Mouse (Mus musculus) midbrain, embryonic 11.5 days (tissue): ENCODE measurements at regions not wholly inside any gene's neighbourhood (a gene's known extent, or its start where the extent isn't known, plus 50 kb on each side); places are given as distances from the start of the nearest gene placed in this dataset.

Experiments used
- ATAC-seq: fragments of 200-750 bp; cut with Nextera tagmentation; 2 replicates; pipeline ENCODE4 v1.8.0; 2017; ENCODE audit warnings: moderate TSS enrichment, moderate library complexity; ENCODE audit not compliant: low FRiP score
- DNase-seq: peaks from one replicate; pipeline ENCODE4 v3.0.0; 2015; ENCODE audit warnings: low spot score; ENCODE audit errors: missing footprints
- H3K27ac ChIP-seq: fragments of 300-500 bp; sonication (generic); 2 replicates; pipeline ENCODE4 v1.5.1; 2014; ENCODE audit warnings: low read depth, low read length
- H3K27me3 ChIP-seq: fragments of 300-500 bp; sonication (generic); 2 replicates; pipeline ENCODE4 v1.6.1; 2014; ENCODE audit warnings: mild to moderate bottlenecking, low read length, moderate library complexity, mixed read lengths; ENCODE audit not compliant: control insufficient read depth, insufficient read depth
- H3K36me3 ChIP-seq: fragments of 300-500 bp; sonication (generic); 2 replicates; pipeline ENCODE4 v1.6.1; 2014; ENCODE audit warnings: mild to moderate bottlenecking, low read length, moderate library complexity, mixed read lengths; ENCODE audit not compliant: control insufficient read depth, insufficient read depth
- H3K4me1 ChIP-seq: fragments of 300-500 bp; sonication (generic); 2 replicates; pipeline ENCODE4 v1.6.1; 2014; ENCODE audit warnings: low read length; ENCODE audit not compliant: control insufficient read depth, insufficient read depth
- H3K4me2 ChIP-seq: fragments of 300-500 bp; sonication (generic); 2 replicates; pipeline ENCODE4 v1.6.1; 2014; ENCODE audit warnings: mild to moderate bottlenecking, moderate library complexity
- H3K4me3 ChIP-seq: fragments of 300-500 bp; sonication (generic); 2 replicates; pipeline ENCODE4 v1.5.1; 2014; ENCODE audit warnings: low read depth, low read length
- H3K9ac ChIP-seq: fragments of 300-500 bp; sonication (generic); 2 replicates; pipeline ENCODE4 v1.6.1; 2014; ENCODE audit warnings: low read length
- H3K9me3 ChIP-seq: fragments of 300-500 bp; sonication (generic); 2 replicates; pipeline ENCODE4 v1.6.1; 2016; ENCODE audit warnings: low read length; ENCODE audit not compliant: control insufficient read depth
- WGBS: fragments of 180-500 bp; shearing (Covaris S2); extraction: QIAGEN DNeasy Blood & Tissue Kit; methylation state at CpG from one replicate; pipeline ENCODE4 v1.1.7; 2014; 5-methylcytosine and 5-hydroxymethylcytosine counted together

GRCm38 (mm10) chr11:31755858-31756257 is 84.2 kb upstream of the Bod1 start:
- no peaks in the 10 kb centered on the region for H3K36me3 ChIP-seq
- DNase-seq (no peak), ATAC-seq (no peak)
- no peak overlapping the region for H3K27ac ChIP-seq
- H3K4me1 ChIP-seq: peaks cover 11% of the 10 kb centered on the region
- H3K4me3 ChIP-seq: no peak overlapping the region
- no peak overlapping the region for H3K4me2 ChIP-seq
- no peaks in the 10 kb centered on the region for H3K9me3 ChIP-seq
- WGBS: 47% methylated on average over 3 of the region's 3 CpGs
- no peaks in the 10 kb centered on the region for H3K27me3 ChIP-seq
- H3K9ac ChIP-seq: no peak overlapping the region

GRCm38 (mm10) chr11:31756355-31757145 is 84.9 kb upstream of the Bod1 start:
- Histone ChIP-seq H3K27ac (no peak overlapping the region), H3K4me1 (peaks cover 11% of the 10 kb centered on the region), H3K27me3 (no peaks in the 10 kb centered on the region), H3K9me3 (no peaks in the 10 kb centered on the region), H3K36me3 (no peaks in the 10 kb centered on the region), H3K4me3 (no peak overlapping the region), H3K4me2 (no peak overlapping the region), H3K9ac (no peak overlapping the region)
- no peak for DNase-seq
- WGBS: 86% methylated on average over 10 of the region's 10 CpGs
- no peak for ATAC-seq

DNA sequence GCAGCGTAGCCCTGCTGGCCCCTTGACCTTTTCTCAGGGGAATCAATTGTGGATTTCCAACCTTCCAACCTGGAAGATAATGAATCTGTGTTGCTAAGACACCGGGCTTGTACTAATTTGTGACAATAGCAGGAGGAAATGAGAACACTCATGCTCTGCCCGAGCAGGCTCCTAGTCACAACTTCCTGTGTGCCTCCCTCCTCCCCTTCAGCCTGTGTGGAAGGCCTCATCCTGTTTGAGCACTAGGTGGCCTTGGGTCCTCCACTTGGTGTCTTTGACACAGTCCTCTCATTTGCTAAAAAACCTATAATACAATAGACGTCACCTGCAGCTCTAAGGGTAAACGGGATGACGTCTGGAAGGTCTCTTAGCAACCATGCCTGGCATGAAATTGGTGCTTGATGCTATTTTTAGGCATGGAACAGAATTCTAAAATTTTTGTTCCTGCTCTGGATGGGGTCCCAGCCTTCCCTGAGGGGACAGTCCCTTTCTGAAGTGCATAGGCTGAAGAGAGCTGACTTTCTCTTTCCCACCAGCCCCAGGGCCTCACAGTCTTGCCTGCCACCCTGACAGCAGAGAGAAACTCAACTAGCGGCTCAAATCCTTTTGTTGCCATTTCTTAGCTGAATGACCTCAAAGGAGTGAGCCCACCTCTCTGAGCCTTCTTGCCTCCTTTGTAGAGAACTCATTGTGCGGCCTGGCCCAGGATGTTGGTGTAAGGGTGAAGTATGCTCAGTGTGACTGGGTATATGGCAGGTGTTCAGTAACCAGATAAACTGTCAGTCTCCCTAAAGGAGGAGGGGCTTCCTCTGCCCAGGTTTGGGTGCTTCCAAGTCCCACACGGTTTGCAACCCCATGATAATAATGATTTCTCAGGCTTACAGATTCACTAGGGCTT is 88.4 kb upstream of the Bod1 start:
- peaks cover 9% of the 10 kb centered on the region for H3K4me1 ChIP-seq
- WGBS: 40% methylated on average over 9 of the region's 9 CpGs
- H3K27ac ChIP-seq: no peak overlapping the region
- no peak overlapping the region for H3K4me2 ChIP-seq
- H3K27me3 ChIP-seq: no peaks in the 10 kb centered on the region
- H3K36me3 ChIP-seq: no peaks in the 10 kb centered on the region
- peak; percentile 51; the same call in 1 of the 2 replicates for ATAC-seq
- no peak for DNase-seq
- no peak overlapping the region for H3K9ac ChIP-seq
- H3K4me3 ChIP-seq: no peak overlapping the region
- H3K9me3 ChIP-seq: no peaks in the 10 kb centered on the region

DNA sequence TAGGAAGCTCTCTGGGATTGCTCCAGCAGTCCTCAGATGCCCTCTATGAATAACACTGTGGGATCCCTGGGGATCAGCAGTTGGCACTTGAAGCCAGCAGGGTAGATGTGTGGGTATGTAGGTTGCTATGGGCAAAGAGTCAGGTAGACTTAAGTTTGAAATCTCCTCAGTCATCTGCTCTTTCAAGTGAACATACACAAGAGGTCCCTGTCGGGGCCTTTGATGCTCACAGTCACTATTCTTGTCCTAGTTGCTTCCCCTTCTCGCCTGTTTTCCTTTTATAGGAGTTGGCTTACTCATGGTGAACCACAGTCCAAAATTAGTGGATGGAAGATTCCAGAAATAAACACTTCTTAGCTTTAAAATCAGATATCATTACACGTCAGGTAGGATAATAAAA is 92.2 kb upstream of the Bod1 start:
- Histone ChIP-seq H3K4me2 (no peak overlapping the region), H3K27me3 (no peaks in the 10 kb centered on the region), H3K4me3 (no peak overlapping the region), H3K4me1 (peaks cover 12% of the 10 kb centered on the region), H3K36me3 (no peaks in the 10 kb centered on the region), H3K27ac (no peak overlapping the region), H3K9ac (no peak overlapping the region), H3K9me3 (no peaks in the 10 kb centered on the region)
- ATAC-seq: no peak
- DNase-seq: no peak
- 80% methylated on average over 3 of the region's 3 CpGs for WGBS

- Histone ChIP-seq H3K4me2 (no peak overlapping the region), H3K4me1 (peaks cover 11% of the 10 kb centered on the region), H3K36me3 (no peaks in the 10 kb centered on the region), H3K9ac (no peak overlapping the region), H3K9me3 (no peaks in the 10 kb centered on the region), H3K27ac (no peak overlapping the region), H3K27me3 (no peaks in the 10 kb centered on the region), H3K4me3 (no peak overlapping the region)
- ATAC-seq: no peak
- DNase-seq: no peak
- WGBS: 93% methylated on average over 5 of the region's 5 CpGs
These were observed 94.6 kb upstream of the Bod1 start for GRCm38 (mm10) chr11:31766296-31766695.

DNA sequence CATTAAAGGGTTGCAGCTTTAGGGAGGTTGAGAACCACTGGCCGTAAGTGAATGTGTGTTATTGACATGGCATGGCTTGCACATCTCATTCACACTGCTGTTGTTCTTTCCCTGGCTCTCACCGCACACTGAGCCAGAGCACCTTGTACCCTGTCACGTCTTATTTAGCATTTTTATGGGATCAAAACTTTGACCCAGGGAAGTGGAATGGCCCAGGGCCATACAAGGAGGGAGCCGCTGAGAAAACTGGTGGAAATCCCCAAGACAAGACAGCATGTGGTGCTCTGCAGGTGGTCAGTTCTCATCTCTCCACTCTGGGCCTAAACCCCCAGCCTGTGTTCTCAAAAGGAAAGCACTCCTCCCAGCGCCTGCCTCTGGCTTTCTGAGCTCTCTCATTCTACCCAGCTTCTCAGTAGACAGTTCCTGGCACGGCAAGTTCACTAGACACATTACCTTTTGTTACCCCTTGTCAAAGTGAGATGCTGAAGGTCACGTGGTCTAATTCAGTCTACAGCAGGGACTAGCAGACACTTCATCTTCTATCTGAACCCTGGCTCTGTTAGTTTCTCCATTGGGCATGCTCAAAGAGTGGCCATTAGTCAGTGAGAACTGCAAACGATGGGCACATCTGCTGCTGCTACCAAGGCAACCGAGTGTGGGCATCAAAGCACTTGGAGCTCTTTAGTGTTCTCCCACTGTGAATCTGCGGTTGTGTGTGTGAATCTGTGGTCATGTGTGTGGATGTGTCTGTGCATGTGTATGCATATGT is 96.2 kb upstream of the Bod1 start:
- peaks cover 11% of the 10 kb centered on the region for H3K4me1 ChIP-seq
- 45% methylated on average over 10 of the region's 10 CpGs for WGBS
- DNase-seq (no peak), ATAC-seq (no peak)
- H3K4me3 ChIP-seq: no peak overlapping the region
- no peaks in the 10 kb centered on the region for H3K9me3 ChIP-seq
- H3K36me3 ChIP-seq: no peaks in the 10 kb centered on the region
- H3K4me2 ChIP-seq: no peak overlapping the region
- no peaks in the 10 kb centered on the region for H3K27me3 ChIP-seq
- H3K9ac ChIP-seq: no peak overlapping the region
- no peak overlapping the region for H3K27ac ChIP-seq

- Histone ChIP-seq H3K27me3 (no peaks in the 10 kb centered on the region), H3K4me3 (no peak overlapping the region), H3K9ac (no peak overlapping the region), H3K36me3 (no peaks in the 10 kb centered on the region), H3K9me3 (no peaks in the 10 kb centered on the region), H3K4me1 (peaks cover 11% of the 10 kb centered on the region), H3K4me2 (no peak overlapping the region), H3K27ac (peak overlapping the region; percentile 40; the same call in 1 of the 2 replicates)
- ATAC-seq: peak; percentile 40; the same call in 1 of the 2 replicates
- 81% methylated on average over 4 of the region's 4 CpGs for WGBS
- DNase-seq: no peak
These were observed 98.3 kb upstream of the Bod1 start for GRCm38 (mm10) chr11:31769804-31770654.

GRCm38 (mm10) chr11:31770881-31771280 is 99.2 kb upstream of the Bod1 start:
- Histone ChIP-seq H3K4me2 (no peak overlapping the region), H3K27me3 (no peaks in the 10 kb centered on the region), H3K4me1 (peaks cover 11% of the 10 kb centered on the region), H3K36me3 (no peaks in the 10 kb centered on the region), H3K9ac (0 out of 2 replicates have a peak overlapping the region, but pooled peaks have one; percentile 14), H3K9me3 (no peaks in the 10 kb centered on the region), H3K27ac (peak overlapping the region; percentile 40; the same call in 1 of the 2 replicates), H3K4me3 (no peak overlapping the region)
- no peak for ATAC-seq
- 60% methylated on average over 7 of the region's 7 CpGs for WGBS
- no peak for DNase-seq
